Mouse (Mus musculus): ENCODE data around the gene Apof.
A peak's percentile ranks its signal among the peaks of the same experiment; 100 is the strongest.
"Not testable (repeated sequence)": the region's sequence is repeated elsewhere in the genome, so short reads cannot be mapped to it uniquely, and the experiment has no call there.

Gene Apof

DNA sequence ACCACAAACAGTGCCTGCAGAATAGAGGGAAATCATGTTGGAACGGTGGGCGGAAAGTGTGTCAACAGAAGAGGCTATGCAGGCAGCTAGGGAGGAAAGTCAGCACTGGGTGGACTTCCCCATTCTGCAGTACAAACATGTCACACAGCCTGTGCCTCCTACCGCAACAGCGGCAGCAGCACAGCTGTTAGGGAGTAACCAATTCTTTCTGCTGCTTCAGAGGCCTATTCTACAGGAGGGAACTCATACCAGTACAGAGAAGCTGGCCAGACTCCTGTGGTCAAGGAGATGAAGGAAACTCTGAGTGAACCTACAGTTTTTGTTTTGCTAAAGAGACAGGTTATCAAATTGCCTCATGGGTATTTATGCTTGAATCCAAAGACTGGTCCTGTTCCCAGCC is 9.5 kb upstream of the Apof start:
- DNase-seq (ENCODE audit: low read depth, low spot score), result no peak

- no peak for DNase-seq (ENCODE audit: low read depth, low spot score)
Observed at GRCm38 (mm10) chr10:128259946-128260345, 8.5 kb upstream of the Apof start.

DNA sequence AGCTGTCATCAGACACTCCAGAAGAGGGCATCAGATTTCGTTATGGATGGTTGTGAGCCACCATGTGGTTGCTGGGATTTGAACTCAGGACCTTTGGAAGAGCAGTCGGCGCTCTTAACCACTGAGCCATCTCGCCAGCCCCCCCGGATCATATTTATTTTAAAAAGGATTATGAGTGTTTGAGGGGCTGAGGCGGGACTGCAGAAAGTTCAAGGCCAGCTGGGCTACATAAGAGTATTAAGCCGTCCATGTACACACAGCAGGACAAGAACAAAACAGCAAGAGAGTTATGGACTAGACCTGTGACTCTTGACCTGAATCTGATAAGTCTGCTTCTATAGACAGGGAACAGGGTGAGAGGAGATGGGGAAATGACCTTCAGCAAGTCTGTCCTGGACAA is 8.1 kb upstream of the Apof start:
- not testable (repeated sequence) for DNase-seq (ENCODE audit: low read depth, low spot score)

- no peak for DNase-seq (ENCODE audit: low read depth, low spot score)
Observed at GRCm38 (mm10) chr10:128262300-128262699, 6.2 kb upstream of the Apof start.

DNA sequence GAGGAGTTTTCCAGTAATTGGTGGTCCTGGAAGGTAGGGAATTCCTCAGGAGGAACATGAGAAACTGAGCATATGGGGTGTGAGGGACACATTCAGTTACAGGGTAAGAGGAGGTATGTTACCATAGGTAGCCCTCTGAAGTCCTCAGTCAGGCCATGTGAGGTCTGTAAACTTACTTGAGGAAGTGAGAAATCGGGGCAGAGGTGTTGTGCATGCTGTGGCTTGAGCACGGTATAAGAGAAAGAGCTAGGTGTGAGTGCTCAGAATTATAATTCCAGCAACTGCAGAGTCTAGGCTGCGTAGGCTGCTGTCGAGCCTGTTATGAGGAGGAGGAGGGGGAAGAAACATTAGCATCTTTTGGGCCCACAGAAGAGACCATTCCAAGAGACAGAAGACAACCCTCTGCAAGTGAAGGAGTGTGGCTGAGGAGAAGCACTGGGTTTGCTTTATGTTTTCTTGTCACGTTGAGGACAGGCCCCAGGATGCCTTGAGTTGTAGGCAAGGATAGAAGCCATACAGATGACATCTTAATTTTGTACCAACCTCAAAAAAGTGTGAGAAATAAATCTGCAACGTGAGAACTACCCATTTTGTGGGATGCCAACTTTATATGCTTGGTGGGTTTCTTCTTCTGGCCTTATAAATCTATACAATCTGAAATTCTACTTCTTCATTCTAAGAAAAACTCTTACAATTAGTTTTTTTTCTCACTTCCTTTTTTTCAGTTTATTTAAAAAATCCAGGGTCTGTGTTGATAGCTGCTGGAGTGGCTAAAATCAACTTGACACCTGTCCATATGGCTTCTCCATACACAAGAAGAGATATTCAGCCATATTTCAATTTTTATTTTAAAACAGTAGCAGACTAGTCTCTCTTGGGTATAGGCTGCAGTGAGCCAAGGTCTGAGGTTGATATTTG is 4.8 kb upstream of the Apof start:
- no peak for DNase-seq (ENCODE audit: low read depth, low spot score)

DNA sequence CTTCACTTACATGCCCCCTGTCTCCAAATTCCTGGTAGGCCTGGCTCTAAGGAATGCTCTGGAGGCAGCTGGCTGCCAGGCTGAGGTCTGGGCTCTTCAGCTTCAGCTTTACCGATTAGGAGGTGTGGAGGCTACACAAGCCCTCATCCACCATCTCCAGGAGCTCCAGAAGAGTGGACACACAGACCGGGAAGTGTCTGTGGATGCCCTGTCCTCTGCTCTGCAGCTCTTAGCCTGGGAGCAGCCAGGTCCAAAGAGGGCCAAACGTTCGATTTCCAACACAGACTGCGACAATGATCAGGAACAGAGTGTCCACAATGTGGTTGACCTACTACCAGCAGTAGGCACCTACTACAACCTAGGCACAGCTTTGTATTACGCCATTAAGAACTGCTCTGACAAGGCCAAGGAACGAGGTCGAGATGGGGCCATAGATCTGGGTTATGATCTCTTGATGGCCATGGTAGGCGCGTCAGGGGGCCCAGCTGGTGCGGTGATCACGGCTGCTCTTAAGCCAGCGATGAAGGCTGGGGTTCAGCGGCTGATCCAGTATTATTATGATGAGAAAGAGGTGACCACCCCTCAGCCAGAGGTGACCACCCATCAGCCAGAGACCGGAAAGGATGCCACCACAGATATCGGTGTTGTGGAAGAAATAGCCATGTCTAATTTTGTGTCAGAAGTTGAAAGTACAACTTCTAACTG is 887 bp downstream of the Apof start:
- no peak for DNase-seq (ENCODE audit: low read depth, low spot score)

- DNase-seq (ENCODE audit: low read depth, low spot score), result peak; percentile 92
Observed at GRCm38 (mm10) chr10:128270287-128270841, 1.9 kb downstream of the Apof start, which contains the start of gene Stat2. TSS of gene Stat2 (plus strand) at chr10:128270559.

- no peak for DNase-seq (ENCODE audit: low read depth, low spot score)
Observed at GRCm38 (mm10) chr10:128270866-128271265, 2.4 kb downstream of the Apof start.

DNA sequence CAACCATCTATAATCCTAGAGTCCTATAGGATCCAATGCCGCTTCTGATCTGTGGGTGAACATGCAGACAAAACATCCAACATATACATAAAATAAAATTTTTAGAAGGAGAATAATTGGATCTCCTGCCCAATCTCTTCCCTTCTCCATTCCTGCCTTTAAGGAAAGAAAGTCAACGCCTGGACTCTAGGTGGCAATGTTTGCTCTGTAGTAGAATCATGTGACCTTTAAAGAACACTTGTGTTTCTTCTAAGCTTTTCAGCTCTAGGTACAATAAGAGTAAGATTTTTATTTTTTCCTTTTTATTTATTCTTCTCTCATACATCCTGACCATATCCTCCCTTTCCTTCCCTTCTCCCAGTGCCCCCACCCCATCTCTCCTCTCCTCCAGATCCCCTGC is 3.4 kb downstream of the Apof start:
- no peak for DNase-seq (ENCODE audit: low read depth, low spot score)

DNA sequence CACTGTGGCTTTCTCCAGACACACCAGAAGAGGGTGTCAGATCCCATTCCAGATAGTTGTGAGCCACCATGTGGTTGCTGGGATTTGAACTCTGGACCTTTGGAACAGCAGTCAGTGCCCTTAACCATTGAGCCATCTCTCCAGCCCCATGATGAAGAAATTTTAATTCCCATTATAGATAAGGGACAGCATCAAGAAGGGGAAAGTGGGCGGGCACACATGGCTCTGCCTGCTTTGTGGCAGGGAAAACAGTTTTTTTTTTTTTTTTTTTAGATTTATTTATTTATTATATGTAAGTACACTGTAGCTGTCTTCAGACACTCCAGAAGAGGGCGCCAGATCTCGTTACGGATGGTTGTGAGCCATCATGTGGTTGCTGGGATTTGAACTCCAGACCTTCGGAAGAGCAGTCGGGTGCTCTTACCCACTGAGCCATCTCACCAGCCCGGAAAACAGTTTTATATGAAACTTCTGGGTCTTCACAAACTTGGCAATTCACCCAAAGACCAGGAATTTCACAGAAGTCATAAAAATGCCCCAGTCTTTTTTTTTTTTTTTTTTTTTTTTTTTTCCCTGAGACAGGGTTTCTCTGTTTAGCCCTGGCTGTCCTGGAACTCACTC is 4.5 kb downstream of the Apof start:
- DNase-seq (ENCODE audit: low read depth, low spot score), result not testable (repeated sequence)

GRCm38 (mm10) chr10:128275374-128275773 is 6.9 kb downstream of the Apof start:
- DNase-seq (ENCODE audit: low read depth, low spot score), result not testable (repeated sequence)

GRCm38 (mm10) chr10:128278158-128278557 is 9.7 kb downstream of the Apof start:
- DNase-seq (ENCODE audit: low read depth, low spot score), result no peak

GRCm38 (mm10) chr10:128280943-128281342 is 12.5 kb downstream of the Apof start:
- no peak for DNase-seq (ENCODE audit: low read depth, low spot score)

DNA sequence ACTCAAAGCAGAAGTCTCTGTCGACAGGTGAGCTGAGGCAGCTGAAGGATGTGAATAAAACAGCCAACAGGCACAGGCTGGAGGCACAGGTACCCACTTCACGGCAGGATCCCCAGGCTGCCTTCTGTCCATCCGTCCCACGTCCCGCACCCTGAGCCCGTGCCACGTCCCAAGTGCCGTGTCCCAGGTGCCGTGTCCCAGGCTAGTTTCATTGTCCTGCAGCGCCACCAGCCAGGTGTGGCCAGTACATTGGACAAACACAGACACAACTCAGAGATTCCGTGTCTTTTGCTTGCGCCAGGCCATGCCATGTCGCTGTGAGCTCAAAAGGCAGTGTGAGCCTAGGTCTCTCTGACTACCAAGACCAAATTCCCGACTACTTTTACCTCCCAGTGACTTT is 13.2 kb downstream of the Apof start:
- DNase-seq (ENCODE audit: low read depth, low spot score), result no peak

GRCm38 (mm10) chr10:128282886-128283450 is 14.5 kb downstream of the Apof start:
- DNase-seq (ENCODE audit: low read depth, low spot score), result no peak

DNA sequence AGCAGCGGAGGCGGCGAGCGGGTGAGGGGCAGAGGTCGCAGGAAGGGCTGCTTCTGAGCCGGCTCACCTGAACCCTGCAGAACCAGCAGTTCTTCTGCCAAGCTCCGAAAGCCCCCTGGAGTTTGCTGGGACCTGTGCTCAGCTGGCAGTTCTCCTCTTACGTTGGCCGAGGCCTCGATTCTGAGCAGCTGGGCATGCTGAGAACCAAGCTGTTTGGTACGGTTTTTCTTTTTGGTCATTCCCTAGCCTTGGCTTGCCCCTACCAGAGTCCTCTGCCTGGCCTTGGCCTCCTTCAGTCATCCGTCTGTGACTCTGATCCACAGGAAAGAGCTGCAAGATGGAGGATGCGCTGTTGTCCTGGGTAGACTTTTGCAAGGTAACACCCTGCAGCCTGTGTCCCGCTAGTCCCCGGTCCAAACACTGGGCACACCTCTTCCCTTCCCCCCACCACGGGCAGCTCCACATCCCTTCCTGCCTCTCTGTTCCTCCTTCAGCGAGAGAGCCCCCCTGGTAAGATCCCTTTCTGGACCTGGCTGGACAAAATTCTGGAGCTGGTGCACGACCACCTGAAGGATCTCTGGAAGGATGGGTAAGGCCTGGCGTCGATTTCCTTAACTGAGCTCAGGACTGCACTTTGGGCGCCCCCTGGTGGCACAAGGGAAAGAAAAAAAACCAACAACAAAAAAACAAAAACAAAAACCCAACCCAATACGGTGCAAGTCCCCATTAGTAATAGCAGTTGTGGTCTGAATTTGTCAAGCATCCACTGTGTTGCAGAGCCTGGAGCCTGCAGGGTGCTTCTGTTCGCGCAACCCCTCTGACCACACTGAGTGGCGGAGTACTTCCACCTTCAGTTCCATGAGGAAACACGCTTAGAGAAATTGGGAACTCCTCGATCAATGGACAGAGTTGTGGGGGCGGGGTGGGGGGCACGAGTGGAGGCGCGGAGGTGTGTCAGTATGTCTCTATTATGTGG is 15.4 kb downstream of the Apof start:
- DNase-seq (ENCODE audit: low read depth, low spot score), result peak; percentile 14

DNA sequence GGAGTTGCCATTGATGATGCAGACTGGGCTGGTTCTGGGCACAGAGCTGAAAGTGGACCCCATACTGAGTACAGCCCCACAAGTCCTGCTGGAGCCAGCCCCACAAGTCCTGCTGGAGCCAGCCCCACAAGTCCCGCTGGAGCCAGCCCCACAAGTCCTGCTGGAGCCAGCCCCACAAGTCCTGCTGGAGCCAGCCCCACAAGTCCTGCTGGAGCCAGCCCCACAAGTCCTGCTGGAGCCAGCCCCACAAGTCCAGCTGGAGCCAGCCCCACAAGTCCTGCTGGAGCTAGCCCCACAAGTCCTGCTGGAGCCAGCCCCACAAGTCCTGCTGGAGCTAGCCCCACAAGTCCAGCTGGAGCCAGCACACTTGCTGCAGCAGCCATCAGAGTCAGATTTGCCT is 22.1 kb downstream of the Apof start:
- not testable (repeated sequence) for DNase-seq (ENCODE audit: low read depth, low spot score)

DNA sequence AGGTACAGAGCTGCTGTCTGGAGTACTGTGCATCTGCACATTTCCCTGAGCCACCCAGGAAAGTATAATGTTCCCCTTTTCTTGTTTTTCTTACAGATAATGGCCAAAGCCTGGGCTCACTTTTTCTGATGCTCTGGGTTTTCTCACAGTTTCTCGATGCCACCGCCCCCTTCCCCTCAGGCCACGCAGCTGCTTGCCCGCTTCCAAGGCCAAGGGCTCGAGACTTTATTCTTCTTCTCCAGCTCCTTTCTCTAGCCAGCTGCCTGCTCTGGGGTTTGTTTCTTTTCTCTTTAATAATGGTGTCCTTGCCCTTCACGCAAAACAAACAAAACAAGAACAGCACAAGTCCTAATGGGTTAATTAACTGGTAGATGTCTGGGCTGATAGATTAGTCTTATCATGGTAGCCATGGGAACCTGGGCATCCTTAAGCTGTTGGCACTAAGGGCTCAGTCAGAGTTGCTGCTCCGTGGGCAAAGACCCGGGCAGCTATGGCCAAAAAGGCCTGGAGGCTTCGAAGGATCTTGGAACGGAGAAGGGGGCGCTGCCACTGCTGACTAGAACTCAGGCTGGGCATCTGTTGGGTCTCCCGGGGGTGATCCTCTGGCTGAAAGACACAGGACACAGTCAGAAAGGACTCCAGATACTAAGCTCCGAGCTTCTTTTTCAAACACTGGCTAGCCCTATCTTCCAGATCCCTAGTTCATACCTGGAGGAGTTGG is 28.1 kb downstream of the Apof start:
- no peak for DNase-seq (ENCODE audit: low read depth, low spot score)

- no peak for DNase-seq (ENCODE audit: low read depth, low spot score)
Observed at GRCm38 (mm10) chr10:128297221-128297620, 28.8 kb downstream of the Apof start.

GRCm38 (mm10) chr10:128297622-128298021 is 29.2 kb downstream of the Apof start:
- no peak for DNase-seq (ENCODE audit: low read depth, low spot score)

Data from brain, embryonic 18.5 days (tissue).